Mouse (Mus musculus) limb, embryonic 12.5 days (tissue): ENCODE results near the gene Agl. TPM values are rescaled to one million over a fixed set of nuclear protein-coding genes. Genes with fewer than 3 reads are reported as not detected.

Source experiments
- ATAC-seq: fragments of 200-750 bp; cut with Nextera tagmentation; 2 replicates; pipeline ENCODE4 v1.8.0; 2017; ENCODE audit warnings: low read depth, moderate TSS enrichment; ENCODE audit not compliant: insufficient number of reproducible peaks, insufficient read depth, low FRiP score, low TSS enrichment
- H3K27ac ChIP-seq: fragments of 300-500 bp; sonication (generic); 2 replicates; pipeline ENCODE4 v1.5.1; 2016; ENCODE audit warnings: mild to moderate bottlenecking, moderate library complexity
- H3K27me3 ChIP-seq: fragments of 300-500 bp; sonication (generic); 2 replicates; pipeline ENCODE4 v1.6.1; 2016; ENCODE audit warnings: mild to moderate bottlenecking, moderate library complexity
- H3K36me3 ChIP-seq: fragments of 300-500 bp; sonication (generic); 2 replicates; pipeline ENCODE4 v1.6.1; 2016; ENCODE audit warnings: mild to moderate bottlenecking, moderate library complexity
- H3K4me1 ChIP-seq: fragments of 300-500 bp; sonication (generic); replicated peaks from 2 replicates; pipeline ENCODE4 v1.6.1; 2016
- H3K4me2 ChIP-seq: fragments of 300-500 bp; sonication (generic); 2 replicates; pipeline ENCODE4 v1.6.1; 2016; ENCODE audit warnings: mild to moderate bottlenecking, moderate library complexity
- H3K4me3 ChIP-seq: fragments of 300-500 bp; sonication (generic); replicated peaks from 2 replicates; pipeline ENCODE4 v1.5.1; 2016; ENCODE audit warnings: mild to moderate bottlenecking
- H3K9ac ChIP-seq: fragments of 300-500 bp; sonication (generic); replicated peaks from 2 replicates; pipeline ENCODE4 v1.6.1; 2016; ENCODE audit warnings: mild to moderate bottlenecking, moderate library complexity
- H3K9me3 ChIP-seq: fragments of 300-500 bp; sonication (generic); 2 replicates; pipeline ENCODE4 v1.6.1; 2016; ENCODE audit warnings: mild to moderate bottlenecking, moderate library complexity
- WGBS: fragments of 180-500 bp; shearing (Covaris S2); methylation state at CpG from one replicate; pipeline ENCODE4 v1.1.7; 2016; 5-methylcytosine and 5-hydroxymethylcytosine counted together
- polyA plus RNA-seq: library from polyadenylated mRNA; unstranded; fragments of >200 nt; fragmentation: Nextera tagmentation; extraction: Ambion mirVana; gene quantifications from 2 replicates; pipeline ENCODE4 v1.2.1, GENCODE M21; 2016

Agl gene
- polyA plus RNA-seq, 1 experiment from 2014 or later: 16.4 TPM

DNA sequence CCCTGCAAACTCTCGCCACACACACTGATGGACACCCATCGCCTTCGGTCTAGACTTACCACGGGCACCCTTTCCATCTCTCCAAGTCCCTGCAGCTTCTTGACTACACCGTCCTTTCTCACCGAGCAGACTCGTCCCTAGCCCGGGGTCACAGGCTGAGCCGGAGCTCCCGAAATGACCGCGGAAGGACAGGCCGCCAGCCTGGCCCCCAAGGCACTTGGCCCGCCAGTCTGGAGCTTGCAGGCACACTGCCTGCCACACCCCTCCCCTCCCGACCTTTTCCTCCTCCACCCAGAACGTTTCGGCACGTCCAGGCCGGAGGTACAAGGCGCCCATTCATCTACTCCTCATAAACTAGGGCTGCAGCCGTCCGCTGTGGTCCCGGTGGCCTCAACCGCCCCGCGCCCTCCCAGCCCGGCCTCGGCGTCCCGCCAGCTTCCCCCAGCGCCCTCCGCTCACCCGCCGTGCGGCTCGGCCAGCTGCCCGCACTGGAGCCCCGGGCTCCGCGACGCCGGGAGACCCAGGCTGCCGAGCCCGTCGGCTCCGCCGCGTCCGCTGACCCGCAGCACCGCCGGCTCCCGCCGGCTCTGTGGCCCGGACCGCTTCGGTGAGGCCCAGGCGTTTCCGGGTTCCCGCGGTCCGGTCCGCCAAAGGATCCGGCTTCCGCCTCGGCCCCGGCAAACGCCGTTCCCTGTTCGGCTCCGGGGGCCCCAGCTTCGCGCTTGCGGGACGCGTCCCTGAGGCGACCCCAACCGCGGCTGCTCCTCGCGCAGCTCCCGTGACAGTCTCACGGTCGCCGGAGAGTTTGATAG, 96.1 kb downstream of the Agl start:
- peak; percentile 89 for ATAC-seq
- Histone ChIP-seq H3K36me3 (no peaks in the 10 kb centered on the region; the same call in 1 of the 2 replicates), H3K27ac (peak overlapping the region; percentile 93), H3K9me3 (no peaks in the 10 kb centered on the region), H3K27me3 (peaks cover 7% of the 10 kb centered on the region; the same call in 1 of the 2 replicates), H3K4me1 (peaks cover 12% of the 10 kb centered on the region), H3K9ac (peak overlapping the region; percentile 95), H3K4me2 (peak overlapping the region; percentile 68), H3K4me3 (peak overlapping the region; percentile 95)
- WGBS: under 1% methylated on average over 85 of the region's 85 CpGs

DNA sequence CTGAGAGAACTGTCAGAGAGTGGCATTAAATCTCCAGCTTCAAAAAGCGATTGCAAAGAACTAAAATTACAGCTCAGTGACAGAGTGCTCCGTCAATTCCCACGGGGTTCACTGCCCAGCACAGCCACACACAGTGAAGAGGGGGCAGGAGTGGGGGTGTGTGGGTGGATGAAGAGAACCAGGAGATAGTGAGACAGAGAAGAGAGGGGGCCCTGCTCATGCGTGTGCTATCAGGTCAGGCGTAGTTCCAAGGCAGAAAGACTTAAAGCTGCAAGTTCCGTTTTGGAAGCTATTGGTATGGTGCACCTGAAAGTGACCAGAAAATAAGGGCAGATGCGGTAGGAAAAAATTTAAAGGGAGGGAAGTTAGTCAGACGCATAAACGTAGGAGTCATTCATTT, 97.0 kb downstream of the Agl start:
- 53% methylated on average over 9 of the region's 9 CpGs for WGBS
- no peaks in the 10 kb centered on the region for H3K9me3 ChIP-seq
- peak overlapping the region; percentile 68 for H3K4me2 ChIP-seq
- H3K4me1 ChIP-seq: peaks cover 12% of the 10 kb centered on the region
- no peak overlapping the region for H3K27ac ChIP-seq
- peaks cover 7% of the 10 kb centered on the region; the same call in 1 of the 2 replicates for H3K27me3 ChIP-seq
- ATAC-seq: no peak
- H3K9ac ChIP-seq: peak overlapping the region; percentile 95
- H3K36me3 ChIP-seq: peaks cover 4% of the 10 kb centered on the region; the same call in 1 of the 2 replicates
- H3K4me3 ChIP-seq: peak overlapping the region; percentile 95

DNA sequence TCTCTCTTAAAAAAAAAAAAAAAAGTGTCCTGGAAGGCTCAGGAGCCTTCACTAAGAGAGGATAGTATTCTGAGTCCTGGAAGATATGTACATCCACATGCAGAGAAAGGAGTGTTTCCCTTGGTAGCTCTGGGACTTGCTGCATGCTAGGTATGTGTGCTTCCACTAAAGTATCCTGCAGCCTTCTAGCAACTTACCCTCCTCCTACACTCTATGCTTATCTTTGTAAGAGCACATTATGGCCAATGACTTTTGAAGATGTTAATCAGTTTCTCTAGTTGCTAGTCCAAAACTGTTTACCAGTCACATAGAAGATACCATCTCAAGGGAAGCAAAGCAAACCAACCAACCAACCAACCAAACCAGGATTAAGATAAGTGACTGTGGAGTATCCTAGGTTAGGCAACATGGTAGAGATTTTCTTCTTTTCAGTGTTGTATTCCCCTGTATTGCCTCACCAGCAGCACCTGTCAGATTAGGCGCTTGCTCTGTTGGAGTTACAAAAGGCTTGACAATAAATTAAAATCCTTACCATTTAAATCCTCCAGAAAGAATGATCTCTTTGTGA, 102.2 kb downstream of the Agl start:
- Histone ChIP-seq H3K36me3 (peaks cover 4% of the 10 kb centered on the region; the same call in 1 of the 2 replicates), H3K4me1 (no peaks in the 10 kb centered on the region; the same call in none of the 2 replicates), H3K4me3 (no peak overlapping the region), H3K9me3 (no peaks in the 10 kb centered on the region), H3K4me2 (no peak overlapping the region), H3K27ac (no peak overlapping the region), H3K27me3 (no peaks in the 10 kb centered on the region), H3K9ac (no peak overlapping the region)
- 95% methylated on average over 1 of the region's 1 CpGs for WGBS
- no peak for ATAC-seq

DNA sequence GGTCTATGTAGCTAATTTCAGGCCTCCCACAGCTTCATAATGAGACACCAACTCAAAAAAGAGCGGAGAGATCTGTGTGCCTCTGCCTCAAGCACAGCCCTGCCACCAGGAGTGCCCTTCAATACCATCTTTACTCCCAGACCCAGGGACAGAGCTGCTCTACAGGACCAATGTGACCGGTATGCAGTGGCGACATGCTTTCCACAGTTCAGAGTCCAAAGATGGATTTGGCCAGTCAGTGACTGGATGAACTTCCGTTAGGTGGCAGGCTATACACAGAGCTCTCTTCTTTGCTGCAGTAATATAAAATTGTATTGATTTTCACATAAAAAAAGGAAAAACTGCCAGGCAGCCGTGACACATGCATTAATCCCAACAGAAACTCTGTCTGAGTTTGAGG, 104.1 kb downstream of the Agl start:
- Histone ChIP-seq H3K36me3 (peaks cover 4% of the 10 kb centered on the region; the same call in 1 of the 2 replicates), H3K4me2 (no peak overlapping the region), H3K4me1 (no peaks in the 10 kb centered on the region), H3K27me3 (no peaks in the 10 kb centered on the region), H3K27ac (no peak overlapping the region), H3K9me3 (no peaks in the 10 kb centered on the region), H3K4me3 (no peak overlapping the region), H3K9ac (no peak overlapping the region)
- no peak for ATAC-seq
- WGBS: 88% methylated on average over 5 of the region's 5 CpGs

DNA sequence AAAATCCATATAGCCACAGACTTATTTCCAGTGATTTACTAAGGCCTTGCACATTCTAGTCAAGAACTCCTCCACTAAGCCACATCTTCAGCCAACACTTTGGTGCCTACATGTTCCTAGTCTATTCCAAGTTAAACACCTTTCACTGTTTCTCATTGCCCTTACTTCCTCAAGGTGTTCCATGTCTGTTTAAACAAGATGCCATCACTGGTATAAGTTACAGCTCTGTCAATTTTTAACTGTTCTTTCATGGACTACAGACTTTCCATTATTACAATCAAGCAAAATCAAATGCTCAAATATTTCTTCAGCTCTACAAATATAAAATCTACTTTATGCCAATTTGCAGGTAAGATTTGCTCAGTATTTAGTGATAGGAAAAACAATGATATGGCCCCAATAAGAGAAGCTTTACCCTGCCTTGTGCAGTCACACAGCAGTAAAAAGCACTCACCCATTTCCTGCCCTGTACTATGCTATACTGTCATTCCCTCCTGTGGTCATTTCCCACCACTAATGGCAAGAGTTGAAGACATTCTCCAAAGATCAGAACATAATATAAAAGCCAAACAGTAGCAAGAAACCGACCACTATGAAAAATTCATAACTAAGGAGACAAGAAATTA, 105.2 kb downstream of the Agl start:
- no peak overlapping the region for H3K4me2 ChIP-seq
- no peaks in the 10 kb centered on the region for H3K4me1 ChIP-seq
- H3K36me3 ChIP-seq: peaks cover 4% of the 10 kb centered on the region; the same call in 1 of the 2 replicates
- H3K9me3 ChIP-seq: no peaks in the 10 kb centered on the region
- no peaks in the 10 kb centered on the region for H3K27me3 ChIP-seq
- H3K27ac ChIP-seq: no peak overlapping the region
- 88% methylated on average over 1 of the region's 1 CpGs for WGBS
- no peak overlapping the region for H3K9ac ChIP-seq
- no peak overlapping the region for H3K4me3 ChIP-seq
- ATAC-seq: no peak

DNA sequence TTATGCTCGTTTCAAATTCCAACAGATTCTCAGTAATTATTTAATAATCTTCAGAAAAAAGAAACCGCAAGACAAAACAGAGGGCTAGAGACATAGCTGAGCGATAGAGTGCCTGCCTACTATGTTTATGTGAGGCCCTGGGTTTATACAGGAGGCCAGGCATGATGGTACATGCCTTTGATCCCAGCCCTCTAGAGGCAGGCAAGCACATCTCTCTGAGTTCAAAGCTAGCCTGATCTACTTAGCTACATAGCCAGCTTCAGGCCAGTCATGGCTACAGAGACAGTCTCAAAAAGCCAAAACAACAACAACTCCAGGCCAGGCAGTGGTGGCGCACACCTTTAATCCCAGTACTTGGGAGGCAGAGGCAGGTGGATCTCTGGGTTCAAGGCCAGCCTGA, 106.4 kb downstream of the Agl start:
- no peak for ATAC-seq
- H3K27me3 ChIP-seq: no peaks in the 10 kb centered on the region
- no peaks in the 10 kb centered on the region for H3K4me1 ChIP-seq
- H3K4me3 ChIP-seq: no peak overlapping the region
- H3K9me3 ChIP-seq: no peaks in the 10 kb centered on the region
- H3K36me3 ChIP-seq: peaks cover 2% of the 10 kb centered on the region; the same call in 1 of the 2 replicates
- 94% methylated on average over 4 of the region's 4 CpGs for WGBS
- H3K27ac ChIP-seq: no peak overlapping the region
- no peak overlapping the region for H3K9ac ChIP-seq
- H3K4me2 ChIP-seq: no peak overlapping the region

DNA sequence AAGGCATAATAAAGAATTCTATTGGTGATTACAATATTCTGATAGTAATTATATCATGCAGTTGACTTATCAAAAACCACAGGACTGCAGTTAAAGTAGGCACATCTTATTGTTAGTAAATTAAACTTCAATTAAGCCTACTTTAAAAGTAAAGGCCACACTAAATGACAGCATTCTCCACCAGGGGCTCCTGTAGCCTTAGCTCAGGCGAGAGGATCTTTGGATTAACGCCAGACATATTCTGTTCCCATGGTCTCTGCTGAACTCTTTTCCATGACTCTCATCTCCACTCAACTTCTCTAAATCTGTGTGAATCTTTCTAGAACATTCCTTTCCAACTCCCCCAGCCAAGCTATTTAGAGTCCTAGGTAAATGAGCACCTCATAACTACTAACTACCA, 109.2 kb downstream of the Agl start:
- Histone ChIP-seq H3K9ac (no peak overlapping the region), H3K27ac (no peak overlapping the region), H3K4me1 (no peaks in the 10 kb centered on the region), H3K4me2 (no peak overlapping the region), H3K4me3 (no peak overlapping the region), H3K9me3 (no peaks in the 10 kb centered on the region), H3K27me3 (no peaks in the 10 kb centered on the region), H3K36me3 (no peaks in the 10 kb centered on the region)
- ATAC-seq: no peak
- 94% methylated on average over 2 of the region's 2 CpGs for WGBS

DNA sequence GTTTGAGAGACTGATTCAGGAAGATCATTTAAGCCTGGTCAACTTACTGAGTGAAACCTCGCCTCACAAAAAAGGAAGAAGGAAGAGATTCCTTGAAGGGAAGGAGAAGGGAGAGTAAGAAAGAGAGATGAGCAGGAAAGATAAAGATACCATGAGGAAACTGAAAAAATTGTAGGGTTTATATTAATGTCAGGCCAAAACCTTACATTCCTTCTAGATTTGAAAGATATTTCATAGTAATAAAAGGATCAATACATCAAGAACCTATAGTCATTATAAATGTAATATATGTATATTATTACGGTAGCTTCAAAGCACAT, 112.3 kb downstream of the Agl start:
- Histone ChIP-seq H3K27me3 (no peaks in the 10 kb centered on the region), H3K27ac (no peak overlapping the region), H3K36me3 (peaks cover 3% of the 10 kb centered on the region; the same call in 1 of the 2 replicates), H3K4me2 (no peak overlapping the region), H3K9me3 (no peaks in the 10 kb centered on the region), H3K4me1 (no peaks in the 10 kb centered on the region), H3K4me3 (no peak overlapping the region), H3K9ac (no peak overlapping the region)
- WGBS: 89% methylated on average over 2 of the region's 2 CpGs
- no peak for ATAC-seq

DNA sequence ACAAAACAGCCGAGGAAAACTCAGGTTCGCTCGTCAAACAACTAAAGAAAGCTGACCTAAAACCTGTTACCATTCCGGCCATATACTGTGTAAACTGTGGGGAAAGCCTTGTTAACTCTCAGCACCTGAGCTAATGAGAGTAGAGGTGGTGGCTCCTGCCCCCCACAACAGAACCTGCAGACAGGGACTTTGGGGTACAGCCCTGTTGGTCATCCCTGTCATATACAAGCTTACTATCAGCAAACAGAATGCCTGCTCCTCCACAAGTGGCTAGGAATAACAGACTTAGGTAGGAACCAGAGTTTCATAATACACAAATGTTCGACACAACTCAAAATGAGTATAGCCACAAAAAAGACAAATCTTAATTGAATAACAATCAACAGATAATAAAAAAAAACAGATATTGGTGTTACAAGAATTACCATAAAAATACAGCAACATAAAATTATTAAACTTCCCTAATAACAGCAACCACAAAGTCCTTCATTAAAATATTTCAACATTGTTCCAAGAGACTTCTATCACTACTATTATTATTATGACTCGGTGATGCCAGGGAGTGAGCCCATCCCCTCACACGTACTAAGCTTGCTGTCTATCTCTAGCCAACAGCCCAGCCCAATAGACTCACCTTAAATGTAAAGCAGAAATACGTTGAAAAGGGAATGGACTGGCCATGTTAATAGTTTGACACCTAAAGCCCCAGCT, 112.9 kb downstream of the Agl start:
- no peak overlapping the region for H3K4me2 ChIP-seq
- H3K4me3 ChIP-seq: no peak overlapping the region
- no peaks in the 10 kb centered on the region for H3K9me3 ChIP-seq
- H3K9ac ChIP-seq: no peak overlapping the region
- 88% methylated on average over 8 of the region's 8 CpGs for WGBS
- H3K4me1 ChIP-seq: no peaks in the 10 kb centered on the region
- no peak for ATAC-seq
- peaks cover 3% of the 10 kb centered on the region; the same call in 1 of the 2 replicates for H3K36me3 ChIP-seq
- no peak overlapping the region for H3K27ac ChIP-seq
- no peaks in the 10 kb centered on the region for H3K27me3 ChIP-seq

DNA sequence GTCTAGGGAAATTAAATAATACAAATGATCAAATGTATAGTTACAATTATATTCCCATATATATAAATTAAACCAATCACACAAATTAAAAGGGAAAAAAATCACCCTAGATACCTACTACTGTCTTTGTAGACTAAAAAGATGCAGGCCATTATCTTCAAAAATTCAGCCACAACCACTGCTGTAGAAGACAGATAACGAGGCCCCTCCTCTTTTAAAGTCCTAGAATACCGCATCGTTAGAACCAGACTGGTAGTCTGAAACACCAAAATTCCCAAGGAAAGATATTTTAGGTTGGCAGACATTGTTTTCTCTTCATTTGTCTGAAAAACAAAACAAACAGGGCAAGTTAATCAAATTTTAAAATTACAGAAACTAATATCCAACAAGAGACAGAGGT, 113.7 kb downstream of the Agl start:
- Histone ChIP-seq H3K4me3 (no peak overlapping the region), H3K36me3 (peaks cover 3% of the 10 kb centered on the region; the same call in 1 of the 2 replicates), H3K4me1 (no peaks in the 10 kb centered on the region), H3K27ac (no peak overlapping the region), H3K27me3 (no peaks in the 10 kb centered on the region), H3K9me3 (no peaks in the 10 kb centered on the region), H3K4me2 (no peak overlapping the region), H3K9ac (no peak overlapping the region)
- ATAC-seq: no peak
- WGBS: 80% methylated on average over 3 of the region's 3 CpGs
